Mouse (Mus musculus): ENCODE results near the gene Ninj2.

Ninj2 gene

DNA sequence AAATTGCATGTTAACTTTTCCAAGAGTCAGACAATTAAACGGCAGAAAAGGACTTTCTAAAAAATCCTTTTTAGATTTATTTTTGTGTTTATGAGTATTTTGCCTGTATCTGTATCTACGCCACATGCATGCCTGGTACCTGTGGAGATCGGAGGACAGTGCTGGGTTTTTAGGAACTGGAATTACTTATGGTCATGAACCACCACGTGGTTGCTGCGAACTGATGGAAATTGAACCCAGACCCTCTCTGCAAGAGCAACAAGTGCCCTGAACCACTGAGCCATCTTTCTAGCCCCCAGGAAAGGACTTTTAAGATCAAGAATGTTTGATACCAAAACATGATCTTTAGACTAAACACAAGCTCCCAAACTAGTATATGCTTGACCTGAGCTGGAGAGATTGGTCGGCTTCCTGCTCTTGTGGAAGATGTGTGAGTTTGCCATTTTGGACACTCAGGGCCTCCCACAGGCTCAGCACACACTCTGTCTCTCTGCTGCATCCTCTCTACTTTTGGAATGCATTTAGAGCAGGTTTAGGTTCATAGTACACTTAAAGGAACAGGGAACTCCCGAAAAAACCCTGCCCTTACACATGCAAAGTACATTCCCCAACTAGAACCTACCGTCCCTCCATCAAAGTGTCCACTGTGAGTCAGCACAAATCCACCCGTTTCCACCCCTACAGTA, 1.1 kb downstream of the Ninj2 start:
- DNase-seq (ENCODE audit: low spot score in 2 of 2): no peak

DNA sequence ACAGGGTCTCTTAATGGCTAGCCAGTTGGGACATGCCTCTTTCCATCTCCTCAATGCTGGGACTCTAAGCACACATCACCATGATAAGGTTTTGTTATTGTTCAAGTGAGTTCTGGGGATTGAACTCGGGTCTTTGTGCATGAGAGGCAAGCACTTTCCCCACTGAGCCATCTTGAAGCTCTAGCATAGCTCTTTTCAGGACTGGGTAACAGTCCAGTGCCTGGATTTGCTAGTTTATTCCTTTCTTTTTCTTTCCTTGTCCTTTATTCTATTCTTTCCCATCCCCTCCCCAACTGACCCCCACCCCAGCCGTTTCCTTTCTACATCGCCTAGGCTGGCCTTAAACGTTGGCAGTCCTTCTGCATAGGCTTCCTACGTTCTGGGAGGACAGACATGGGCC, 1.9 kb downstream of the Ninj2 start:
- no peak for DNase-seq (ENCODE audit: low spot score in 2 of 2)

DNA sequence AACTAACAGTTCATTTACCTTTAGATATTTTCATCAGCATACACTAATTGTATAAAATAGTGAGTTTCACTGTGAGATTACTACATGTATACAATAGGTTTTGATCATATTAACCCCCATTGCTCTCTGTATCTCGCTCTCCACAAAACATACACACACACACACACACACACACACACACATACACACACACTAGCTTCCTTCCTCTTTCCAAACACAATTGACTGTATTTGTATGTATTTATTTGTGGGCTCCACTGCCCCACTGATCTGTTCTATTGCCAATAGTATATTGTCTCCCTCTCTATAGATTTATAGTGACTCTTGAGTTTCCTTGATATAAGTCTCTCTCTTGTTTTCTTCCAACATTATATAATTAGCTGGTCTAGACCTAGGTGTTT, 2.4 kb downstream of the Ninj2 start:
- DNase-seq (ENCODE audit: low spot score in 2 of 2): no peak

DNA sequence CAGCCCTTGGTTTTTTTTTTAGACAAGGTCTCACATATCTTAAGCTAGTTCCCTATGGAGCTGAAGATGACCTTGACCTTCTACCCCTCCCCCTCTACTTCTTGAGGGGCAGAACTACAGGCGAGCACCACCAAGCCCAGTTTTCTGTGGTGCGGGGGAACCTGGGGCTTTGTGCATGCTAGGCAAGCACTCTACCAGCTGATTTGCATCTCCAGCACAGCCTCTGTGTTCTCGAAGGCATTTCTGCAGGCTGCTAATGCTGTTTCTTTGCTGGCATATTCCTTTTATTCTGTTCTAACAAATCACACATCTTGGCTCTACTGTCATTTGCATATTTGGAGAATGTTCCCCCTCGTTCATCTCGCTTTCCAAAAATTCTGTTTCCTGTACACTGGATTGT, 6.2 kb downstream of the Ninj2 start:
- DNase-seq (ENCODE audit: low spot score in 2 of 2): no peak

DNA sequence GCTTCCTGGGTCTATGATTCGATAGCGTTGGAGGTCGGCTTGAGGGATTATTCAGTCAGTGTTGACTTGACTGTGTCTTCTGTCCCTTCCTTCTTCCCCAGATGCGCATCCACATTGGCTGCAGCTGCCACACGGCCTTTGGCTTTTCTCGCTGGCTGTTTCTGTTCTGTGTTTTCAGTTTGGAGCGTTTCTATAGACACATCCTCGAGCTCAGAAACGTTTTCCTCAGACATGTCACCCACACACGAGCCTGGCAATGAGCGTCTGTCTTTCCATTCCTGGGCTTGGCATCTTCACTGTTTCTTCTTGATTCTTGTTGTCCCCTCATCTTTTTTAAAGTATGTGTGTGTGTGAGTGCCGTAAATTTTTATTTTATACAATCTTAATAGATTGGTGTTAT, 8.1 kb downstream of the Ninj2 start:
- no peak for DNase-seq (ENCODE audit: low spot score in 2 of 2)

DNA sequence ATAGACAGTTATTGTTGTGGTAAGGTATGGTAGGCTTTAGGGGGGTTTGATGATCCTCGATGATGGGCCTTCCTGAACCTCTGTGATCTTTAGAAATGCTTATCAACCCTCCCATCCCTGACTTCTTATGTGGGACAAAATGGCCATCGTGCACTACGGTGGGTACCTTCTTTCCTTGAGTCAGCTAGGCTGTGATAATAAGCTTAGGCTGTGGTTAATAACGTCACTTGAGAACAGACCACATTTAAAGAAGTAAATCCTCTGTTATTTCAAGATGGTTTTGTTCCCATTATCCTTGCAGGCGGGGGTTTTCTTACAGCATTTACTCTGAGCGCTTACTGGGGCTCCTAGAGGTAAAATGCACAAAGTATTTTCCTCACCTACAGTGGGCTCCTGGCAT, 8.8 kb downstream of the Ninj2 start:
- DNase-seq (ENCODE audit: low spot score in 2 of 2): no peak

DNA sequence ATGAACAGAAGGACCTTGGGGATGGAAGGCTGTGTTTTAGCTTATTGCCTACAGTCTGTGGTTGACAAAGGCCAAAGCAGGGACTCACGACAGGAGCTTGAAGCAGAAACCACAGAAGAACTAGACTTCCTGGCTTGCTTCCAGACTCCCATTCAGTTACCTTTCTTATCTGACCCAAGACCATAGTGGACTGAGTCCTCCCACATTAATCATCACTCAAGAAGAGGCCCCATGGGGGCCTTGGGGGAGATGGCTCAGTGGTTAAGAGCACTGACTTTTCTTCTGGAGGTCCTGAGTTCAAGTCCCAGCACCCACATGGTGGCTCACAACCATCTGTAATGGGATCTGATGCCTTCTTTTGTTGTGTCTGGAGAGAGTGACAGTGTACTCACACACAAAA, 10.0 kb downstream of the Ninj2 start:
- DNase-seq (ENCODE audit: low spot score in 2 of 2): no peak

DNA sequence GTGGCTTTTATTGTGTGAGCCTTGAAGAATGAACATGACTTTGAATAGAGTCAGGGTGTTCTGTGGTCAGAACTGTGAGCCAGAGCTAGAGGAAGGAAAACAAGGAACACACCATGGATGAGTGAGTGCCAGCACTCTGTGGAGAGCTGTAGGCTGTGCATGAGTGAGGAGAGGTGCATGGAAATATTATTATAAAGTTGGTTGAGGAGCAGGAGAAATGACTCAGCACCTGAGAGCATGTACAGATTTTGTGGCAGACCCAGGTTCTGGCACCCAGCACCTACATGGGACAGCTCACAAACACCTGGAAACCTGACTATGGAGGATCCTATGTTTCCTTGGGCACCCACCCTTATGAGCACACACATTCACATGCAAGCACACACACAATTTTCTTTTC, 11.9 kb downstream of the Ninj2 start:
- DNase-seq (ENCODE audit: low spot score in 2 of 2): no peak

DNA sequence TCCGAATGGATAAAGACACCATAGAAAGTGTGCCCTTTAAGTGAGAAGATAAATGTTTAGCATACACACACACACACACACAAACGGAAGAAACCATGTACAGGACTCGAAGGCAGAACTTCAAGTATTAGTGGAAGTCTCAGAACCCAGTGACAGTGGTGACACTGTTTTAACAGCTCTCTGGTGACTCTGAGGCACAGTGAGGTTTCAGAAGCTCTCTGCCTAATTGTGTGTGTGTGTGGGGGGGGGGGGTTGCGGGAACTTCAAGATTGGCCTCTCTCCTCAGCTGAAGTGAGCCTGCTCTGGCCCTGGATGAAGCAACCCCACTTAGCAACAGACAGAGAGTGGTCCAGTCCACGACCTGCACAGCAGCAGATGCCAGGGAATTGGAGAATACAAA, 14.4 kb downstream of the Ninj2 start:
- DNase-seq (ENCODE audit: low spot score in 2 of 2): no peak

DNA sequence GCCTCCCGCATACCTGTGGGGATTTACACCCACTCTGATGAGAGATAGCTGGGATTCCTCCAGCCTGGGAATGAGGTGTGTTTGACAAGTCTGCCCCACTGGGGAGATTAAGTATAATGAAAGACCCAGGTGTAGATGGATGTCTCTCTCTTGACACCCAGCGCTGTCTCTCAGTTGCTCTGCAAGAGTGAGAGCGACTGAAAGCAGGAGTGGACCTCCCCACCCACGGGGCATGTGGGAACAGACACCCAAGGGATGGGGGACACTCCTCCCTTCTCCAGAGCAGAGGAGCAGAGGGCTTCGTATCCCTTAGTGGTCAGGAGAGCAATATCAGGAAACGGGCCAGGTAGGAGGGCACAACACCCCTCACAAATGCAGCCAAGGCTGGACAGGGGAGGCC, 14.9 kb downstream of the Ninj2 start:
- DNase-seq (ENCODE audit: low spot score in 2 of 2): no peak

DNA sequence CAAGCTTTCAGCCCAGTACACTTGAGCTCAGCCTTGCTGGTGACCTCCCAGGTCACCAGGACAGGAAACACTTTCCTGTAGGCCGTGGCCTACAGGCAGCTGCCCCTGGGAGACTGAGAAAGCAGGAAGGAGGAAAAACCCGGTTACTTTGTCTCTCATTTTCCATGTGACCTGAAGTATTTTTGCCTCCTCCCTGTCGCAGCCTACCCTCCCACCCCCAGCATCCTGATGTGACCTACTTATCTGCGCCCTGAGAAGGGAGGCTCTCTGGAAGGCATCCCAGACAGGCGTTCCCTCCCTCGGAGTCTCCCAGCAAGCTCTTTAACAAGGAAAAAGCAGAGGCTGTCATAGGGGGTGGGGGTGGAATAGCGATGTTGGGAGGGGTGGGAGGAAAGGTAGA, 16.0 kb downstream of the Ninj2 start:
- DNase-seq (ENCODE audit: low spot score in 2 of 2): peak in 1 of 2 experiments; percentile 27

DNA sequence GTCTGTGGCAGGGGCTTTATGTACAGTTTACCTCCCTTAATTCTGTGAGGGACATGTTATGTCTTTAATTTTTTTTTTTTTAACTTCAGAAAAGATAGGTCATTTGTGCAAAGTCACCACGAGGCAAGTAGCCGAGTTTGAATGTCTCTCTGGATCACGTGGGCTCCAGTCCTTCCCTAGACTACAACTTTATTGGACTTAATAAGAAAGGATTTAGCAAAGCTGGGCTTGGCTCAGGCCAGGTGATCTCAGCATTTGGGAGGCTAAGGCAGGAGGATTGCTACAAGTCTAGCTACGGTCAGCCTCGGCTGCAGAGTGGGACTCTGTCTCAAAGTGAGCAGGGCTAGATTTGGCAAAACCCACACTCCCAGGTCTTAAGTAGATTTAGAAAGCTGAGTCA, 16.8 kb downstream of the Ninj2 start:
- DNase-seq (ENCODE audit: low spot score in 2 of 2): no peak

DNA sequence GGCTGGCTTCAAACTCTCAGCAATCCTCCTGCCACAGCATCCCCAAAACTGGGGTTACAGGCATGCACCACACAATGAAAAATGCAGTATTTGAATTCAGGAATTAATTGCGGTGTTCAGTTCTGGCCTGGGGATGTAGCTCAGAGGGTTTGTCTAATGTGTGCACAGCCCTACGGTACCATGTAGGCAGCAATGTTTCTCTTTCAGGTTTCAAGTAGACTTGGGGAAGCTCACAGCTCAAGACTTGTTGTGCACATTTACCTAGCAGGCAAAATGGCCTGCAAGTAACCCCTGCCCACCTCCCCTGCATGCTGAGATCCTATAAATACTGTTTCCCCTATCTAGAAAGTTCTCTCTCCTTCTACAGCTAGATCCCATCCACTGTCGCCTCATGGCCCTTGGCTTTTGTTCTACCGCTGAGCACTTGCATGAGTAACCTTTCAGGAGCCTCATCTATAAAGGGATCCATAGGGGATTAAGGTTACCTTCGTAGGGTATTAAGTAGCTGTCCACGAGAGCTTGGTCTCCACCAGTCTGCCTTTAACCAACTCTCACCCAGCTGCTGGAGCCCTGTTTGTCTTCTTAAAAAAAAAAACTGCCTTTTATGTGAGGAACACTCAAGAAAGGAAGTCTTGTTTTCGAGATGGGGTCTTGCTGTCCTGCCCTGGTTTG, 17.7 kb downstream of the Ninj2 start:
- no peak for DNase-seq (ENCODE audit: low spot score in 2 of 2)

DNA sequence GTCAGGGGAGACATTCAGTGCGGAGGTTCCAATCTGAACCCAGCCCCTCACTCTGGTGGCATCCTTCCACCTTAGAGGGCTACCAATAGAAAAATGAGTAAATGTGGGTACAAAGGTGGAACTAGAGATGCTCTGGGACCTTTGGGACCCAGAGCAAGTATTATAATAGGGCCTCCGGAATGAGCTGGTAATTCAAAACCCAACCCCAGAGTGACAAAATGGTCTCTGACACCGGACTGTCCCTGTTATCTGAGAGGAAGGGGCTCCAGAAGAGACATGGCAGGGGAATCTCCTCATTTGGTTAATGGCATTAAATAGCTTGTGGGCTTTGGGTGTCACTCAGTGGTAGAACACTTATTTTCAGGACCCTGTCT, 18.2 kb downstream of the Ninj2 start:
- DNase-seq (ENCODE audit: low spot score in 2 of 2): no peak

DNA sequence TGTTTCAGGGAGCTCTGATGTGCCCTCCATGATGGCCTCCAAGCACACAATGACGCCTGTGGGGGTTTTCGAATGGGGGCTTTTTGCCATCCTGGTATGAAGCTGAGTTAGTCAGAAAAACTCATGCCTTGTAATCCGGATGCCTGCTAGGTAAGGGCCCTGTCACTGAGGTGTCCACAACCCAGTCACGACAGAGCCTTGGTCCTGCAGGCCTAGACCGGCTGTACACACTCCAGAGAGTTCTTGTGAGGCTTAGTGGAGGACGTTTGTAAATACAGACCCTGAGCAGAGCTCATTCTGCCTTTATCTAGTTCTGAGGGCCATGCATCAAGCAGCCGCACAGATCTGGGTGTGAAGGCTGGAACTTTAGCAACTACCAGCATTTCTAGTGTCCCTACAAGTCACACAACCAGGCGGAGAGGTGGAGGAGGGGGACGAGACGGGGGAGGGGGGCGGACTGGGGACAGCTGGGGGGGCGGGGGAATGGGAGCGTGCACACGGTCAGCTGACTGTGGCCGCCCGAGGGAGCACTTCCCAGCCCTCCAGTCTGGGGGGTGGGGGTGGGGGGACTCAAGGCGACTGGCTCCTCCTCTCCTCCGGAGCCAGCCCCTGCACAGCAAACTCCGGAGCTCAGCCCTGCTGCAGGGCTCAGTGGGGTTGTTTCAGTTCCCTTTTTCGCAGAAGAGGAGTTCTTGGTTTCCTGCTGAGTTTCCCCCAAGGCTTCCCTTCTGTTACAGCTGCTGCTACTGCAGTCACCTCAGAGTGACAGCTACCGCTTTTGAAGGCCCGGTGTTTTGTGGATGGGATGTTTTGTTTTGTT, 19.0 kb downstream of the Ninj2 start:
- DNase-seq (ENCODE audit: low spot score in 2 of 2): peak; percentile 89

DNA sequence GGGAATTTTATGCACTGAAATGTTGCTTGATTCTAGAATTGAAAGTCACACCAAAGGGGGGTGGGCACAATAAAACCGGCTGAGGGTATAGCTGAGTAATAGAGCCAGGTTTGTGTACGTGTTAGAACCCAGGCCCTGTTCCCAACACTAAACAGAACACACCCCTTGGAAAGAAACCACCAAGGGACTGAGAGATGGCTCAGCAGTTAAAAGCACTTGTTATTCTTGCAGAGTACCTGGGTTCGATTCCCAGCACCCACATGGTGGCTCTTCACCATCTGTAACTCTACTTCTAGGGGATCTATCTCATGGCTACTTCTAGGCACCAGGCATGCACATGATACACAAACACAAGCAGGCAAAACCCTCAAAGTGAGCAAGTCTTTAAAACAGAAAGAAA, 20.7 kb downstream of the Ninj2 start:
- DNase-seq (ENCODE audit: low spot score in 2 of 2): no peak

DNA sequence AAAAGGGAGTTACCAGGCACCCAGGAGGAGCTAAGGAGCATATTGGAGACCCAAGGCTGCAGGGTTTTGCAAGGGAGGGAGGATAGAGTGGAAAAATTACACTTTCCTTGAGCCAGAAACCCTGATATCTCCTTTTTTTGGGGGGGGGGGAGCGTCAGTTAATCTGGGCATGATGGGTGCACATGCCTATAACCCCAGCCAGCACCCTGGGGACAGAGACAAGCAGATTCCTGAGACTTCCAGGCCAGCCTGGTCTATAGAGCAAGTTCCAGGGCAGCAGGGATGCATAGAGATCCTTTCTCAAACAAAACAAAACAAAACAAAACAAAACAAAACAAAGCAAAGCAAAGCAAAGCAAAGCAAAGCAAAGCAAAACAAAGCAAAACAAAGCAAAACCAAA, 21.1 kb downstream of the Ninj2 start:
- DNase-seq (ENCODE audit: low spot score in 2 of 2): no peak

DNA sequence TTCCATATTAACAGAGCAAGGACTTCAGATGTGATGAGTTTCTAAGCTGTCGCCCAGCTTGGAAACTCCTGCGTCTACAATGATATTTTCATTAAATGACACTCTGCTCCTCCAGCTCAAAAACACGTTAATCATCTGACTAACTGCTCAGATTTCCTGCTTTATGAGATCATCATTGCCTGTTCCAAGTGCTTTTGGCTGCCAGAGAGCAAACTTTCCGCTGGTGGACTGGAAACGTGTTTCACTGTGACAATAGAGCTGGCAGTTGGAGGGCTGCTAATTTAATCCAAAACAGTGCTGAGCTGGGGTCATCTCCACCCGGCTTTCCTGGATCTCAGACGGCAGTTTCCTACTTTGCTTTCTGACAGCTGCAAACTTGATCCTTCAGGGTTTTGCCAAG, 21.5 kb downstream of the Ninj2 start:
- DNase-seq (ENCODE audit: low spot score in 2 of 2): no peak

DNA sequence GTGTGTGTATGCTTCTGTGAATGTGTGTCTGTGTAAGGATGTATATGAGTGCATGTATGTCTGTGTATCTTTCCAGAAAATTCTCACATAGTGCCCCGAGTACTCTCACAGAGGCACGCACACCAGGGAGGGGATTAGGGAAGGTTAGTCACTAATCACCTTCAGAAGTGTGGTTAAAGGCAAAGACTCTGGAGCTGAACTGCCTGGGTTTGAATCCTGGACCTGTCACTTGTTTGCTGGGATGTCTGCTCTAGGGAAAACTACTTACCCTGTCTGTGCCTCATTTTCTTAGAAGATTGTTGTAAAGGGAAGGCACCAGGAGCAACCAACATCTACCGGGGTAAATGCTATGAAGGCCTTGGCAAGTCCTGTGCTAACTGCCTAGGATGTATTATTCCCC, 22.3 kb downstream of the Ninj2 start:
- no peak for DNase-seq (ENCODE audit: low spot score in 2 of 2)

DNA sequence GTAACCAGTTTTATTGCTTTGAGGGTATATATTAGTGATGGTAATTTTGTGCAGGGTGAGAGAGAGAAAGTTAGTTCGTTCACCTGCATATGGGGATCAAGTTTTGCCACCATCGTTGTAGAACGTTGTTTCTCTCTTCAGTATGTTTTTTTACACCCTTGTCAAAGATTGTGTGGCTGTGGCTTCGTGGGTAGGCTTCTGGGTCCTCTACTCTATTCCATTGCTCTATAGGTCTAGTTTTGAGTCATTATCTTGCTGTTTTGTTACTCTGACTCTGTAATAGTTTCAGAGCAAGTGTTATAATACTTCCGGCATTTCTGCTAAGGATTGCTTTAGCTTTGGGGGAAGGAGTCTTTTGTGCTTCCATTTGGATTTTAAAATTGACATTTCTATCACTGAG, 26.7 kb downstream of the Ninj2 start:
- DNase-seq (ENCODE audit: low spot score in 2 of 2): no peak

DNA sequence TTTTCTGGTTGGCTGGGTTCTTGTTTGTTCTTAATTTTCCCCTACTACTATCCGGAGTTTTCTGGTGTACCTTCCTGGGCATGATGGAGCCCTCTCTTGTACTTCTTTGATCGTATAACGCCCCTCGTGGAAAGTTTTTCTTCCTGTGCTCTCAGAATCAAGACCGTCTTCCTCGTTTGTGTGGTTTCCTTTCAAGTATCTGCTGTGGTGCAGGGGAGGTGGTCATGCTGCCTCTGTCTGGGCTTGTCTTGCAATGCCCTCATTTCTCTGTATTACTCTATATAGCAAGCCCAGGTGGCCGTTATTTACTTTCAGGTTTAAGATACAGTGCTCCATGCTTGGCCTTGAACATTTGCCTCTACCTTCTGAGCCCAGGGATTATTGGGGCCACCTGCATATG, 31.5 kb downstream of the Ninj2 start:
- DNase-seq (ENCODE audit: low spot score in 2 of 2): peak; percentile 56 to 63

DNA sequence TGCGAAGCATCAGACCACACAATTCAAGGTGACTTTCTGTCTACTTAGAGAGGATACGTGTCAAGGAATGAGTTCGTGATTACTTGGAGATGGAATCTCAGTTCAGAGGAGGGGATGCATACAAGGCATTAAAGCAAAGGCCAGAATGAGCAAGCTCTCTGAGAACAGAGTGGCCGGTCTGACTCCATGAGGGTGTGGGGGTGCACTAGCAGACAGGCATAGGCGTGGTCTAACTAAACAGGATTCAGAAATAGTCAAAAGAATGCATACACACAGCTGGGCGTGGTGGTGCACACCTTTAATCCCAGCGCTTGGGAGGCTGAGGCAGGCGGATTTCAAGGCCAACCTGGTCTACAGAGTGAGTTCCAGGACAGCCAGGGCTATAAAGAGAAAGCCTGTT, 33.3 kb downstream of the Ninj2 start:
- DNase-seq (ENCODE audit: low spot score in 2 of 2): no peak

DNA sequence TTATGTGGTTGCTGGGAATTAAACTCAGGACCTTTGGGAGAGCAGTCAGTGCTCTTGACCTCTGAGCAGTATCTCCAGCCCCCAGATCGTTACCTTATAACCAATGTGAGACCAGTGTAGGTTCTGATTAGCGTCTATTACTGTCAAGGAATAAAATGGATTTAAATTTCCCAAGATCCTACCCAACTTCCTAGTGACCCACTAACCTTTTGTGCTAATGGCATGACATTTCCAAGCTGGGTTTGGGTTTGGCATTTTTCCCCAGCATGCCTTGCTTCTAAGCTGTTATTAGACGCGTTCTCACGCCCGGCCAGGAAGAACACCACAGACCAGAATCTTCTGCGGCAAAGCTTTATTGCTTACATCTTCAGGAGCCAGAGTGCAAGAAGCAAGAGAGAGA, 34.2 kb downstream of the Ninj2 start:
- DNase-seq (ENCODE audit: low spot score in 2 of 2): no peak

Measured in spleen, postnatal 36 days (tissue).